ENCODE assay signal across 8 mouse cellular contexts in the genomic region with DNA sequence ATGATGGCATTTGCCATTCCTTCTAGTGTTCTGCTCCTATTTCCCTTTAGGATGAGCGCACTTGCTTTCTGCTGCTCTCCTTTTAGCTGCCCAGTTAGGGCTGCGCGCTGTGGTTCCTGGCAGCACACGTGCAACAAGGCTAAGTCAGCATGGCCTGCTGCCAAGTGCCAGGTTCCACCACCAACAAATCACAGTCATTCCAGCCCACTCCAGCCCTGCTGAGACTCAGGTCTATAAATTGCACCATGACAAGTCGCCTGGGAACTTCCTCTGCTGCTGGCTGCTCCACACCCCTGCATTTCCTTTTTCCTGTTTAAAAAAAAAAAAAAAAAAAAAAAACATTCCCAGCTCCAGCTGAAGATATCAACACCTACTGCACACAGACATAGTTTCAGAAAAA.
DNase-seq lines count a peak whose midpoint lies in the region; ATAC-seq and TF ChIP-seq lines count a peak whose summit lies in the region.

No protein-coding gene starts in this region.

- H3K27me3 ChIP-seq in hindbrain, embryonic 13.5 days: no peaks in the 10 kb centered on the region
- H3K27me3 ChIP-seq in stomach, embryonic 15.5 days (replicated peaks): no peaks in the 10 kb centered on the region

- no peak overlapping the region for H3K9ac ChIP-seq in hindbrain, embryonic 13.5 days
- H3K9ac ChIP-seq in stomach, embryonic 15.5 days: no peak overlapping the region

- H3K4me1 ChIP-seq in hindbrain, embryonic 13.5 days (replicated peaks): peaks cover 9% of the 10 kb centered on the region
- H3K4me1 ChIP-seq in stomach, embryonic 15.5 days: peaks cover 15% of the 10 kb centered on the region

- intact Hi-C loops in left cerebral cortex, adult 2 months (cut with DNase I): no loop called here

- 0 out of 2 replicates have a peak, but pooled peaks have one; percentile 28 for ATAC-seq in hindbrain, embryonic 13.5 days (ENCODE audit: low FRiP score)
- peak; percentile 70; the same call in 1 of the 2 replicates for ATAC-seq in stomach, embryonic 15.5 days (ENCODE audit: insufficient read depth, low FRiP score, low read depth)
- ATAC-seq in monocyte, adult 5-6 weeks (replicated peaks; ENCODE audit: insufficient number of reproducible peaks, low FRiP score, low TSS enrichment, poor library complexity, severe bottlenecking): no peak

- DNase-seq in adipocyte (ENCODE audit: low spot score): peak; percentile 15
- DNase-seq in cerebellum, adult 18-20 months: peak; percentile 6 to 26
- DNase-seq in gastrocnemius, adult 18-20 months (ENCODE audit: low spot score): peak; percentile 51
- DNase-seq in left cerebral cortex, adult 2 months (ENCODE audit: extremely low spot score in 1 of 2, low spot score in 2 of 2): peak; percentile 53 to 60
- DNase-seq in lung, postnatal 14 days: peak; percentile 84

- WGBS in hindbrain, embryonic 13.5 days: 59% methylated on average over 5 of the region's 5 CpGs
- 33% methylated on average over 5 of the region's 5 CpGs for WGBS in stomach, embryonic 15.5 days

- no peak overlapping the region for H3K27ac ChIP-seq in hindbrain, embryonic 13.5 days
- no peak overlapping the region for H3K27ac ChIP-seq in left cerebral cortex, adult 2 months
- peak overlapping the region; percentile 81; the same call in 1 of the 2 replicates for H3K27ac ChIP-seq in stomach, embryonic 15.5 days

- H3K4me2 ChIP-seq in hindbrain, embryonic 13.5 days: no peak overlapping the region
- H3K4me2 ChIP-seq in stomach, embryonic 15.5 days: no peak overlapping the region

- no peak for TF ChIP-seq CTCF in left cerebral cortex, adult 2 months (IDR thresholded peaks at IDR 0.05)

- H3K36me3 ChIP-seq in hindbrain, embryonic 13.5 days: no peaks in the 10 kb centered on the region
- no peaks in the 10 kb centered on the region for H3K36me3 ChIP-seq in stomach, embryonic 15.5 days

- H3K9me3 ChIP-seq in hindbrain, embryonic 13.5 days: no peaks in the 10 kb centered on the region
- H3K9me3 ChIP-seq in stomach, embryonic 15.5 days: no peaks in the 10 kb centered on the region

- no peak overlapping the region for H3K4me3 ChIP-seq in hindbrain, embryonic 13.5 days
- H3K4me3 ChIP-seq in left cerebral cortex, adult 2 months: no peak overlapping the region
- H3K4me3 ChIP-seq in stomach, embryonic 15.5 days (replicated peaks): no peak overlapping the region

Comparison
In these comparisons a context has a peak if more than half of its experiments do, and no peak if none do; other contexts are left out.
1. DNase-seq: peak in every context shown above with its lines; median percentile 84 in lung, postnatal 14 days; 56 in left cerebral cortex, adult 2 months; 51 in gastrocnemius, adult 18-20 months; 16 in cerebellum, adult 18-20 months; 15 in adipocyte.